Mouse (Mus musculus): ENCODE measurements at regions not wholly inside any gene's neighbourhood (a gene's known extent, or its start where the extent isn't known, plus 50 kb on each side); places are given as distances from the start of the nearest gene placed in this dataset.

GRCm38 (mm10) chr5:27963765-27964164 lies 107.4 kb upstream of the Insig1 start:
- DNase-seq (ENCODE audit: low spot score) = no peak

- peak; percentile 35 for DNase-seq (ENCODE audit: low spot score)
Measured at GRCm38 (mm10) chr5:27995186-27995585, 76.0 kb upstream of the Insig1 start.

- no peak for DNase-seq (ENCODE audit: low spot score)
Measured at GRCm38 (mm10) chr5:27997751-27998150, 73.4 kb upstream of the Insig1 start.

GRCm38 (mm10) chr5:28002922-28003321 lies 68.2 kb upstream of the Insig1 start:
- DNase-seq (ENCODE audit: low spot score) = no peak

GRCm38 (mm10) chr5:28003756-28004486 lies 67.2 kb upstream of the Insig1 start:
- DNase-seq (ENCODE audit: low spot score) = no peak

GRCm38 (mm10) chr5:28004487-28004827 lies 66.7 kb upstream of the Insig1 start:
- no peak for DNase-seq (ENCODE audit: low spot score)

- DNase-seq (ENCODE audit: low spot score) = no peak
Measured at GRCm38 (mm10) chr5:28009386-28009785, 61.8 kb upstream of the Insig1 start.

- DNase-seq (ENCODE audit: low spot score) = no peak
Measured at GRCm38 (mm10) chr5:28009871-28010270, 61.3 kb upstream of the Insig1 start.

GRCm38 (mm10) chr5:28010529-28010928 lies 60.6 kb upstream of the Insig1 start:
- DNase-seq (ENCODE audit: low spot score) = no peak

GRCm38 (mm10) chr5:28012496-28012895 lies 58.7 kb upstream of the Insig1 start:
- DNase-seq (ENCODE audit: low spot score) = no peak

- DNase-seq (ENCODE audit: low spot score) = no peak
Measured at GRCm38 (mm10) chr5:28013619-28014273, 57.4 kb upstream of the Insig1 start.

GRCm38 (mm10) chr5:28019864-28020263 lies 51.3 kb upstream of the Insig1 start:
- DNase-seq (ENCODE audit: low spot score) = no peak
